Mouse (Mus musculus) hindbrain, embryonic 16.5 days (tissue): ENCODE measurements around the gene Bbx. TPM values are rescaled to one million over a fixed set of nuclear protein-coding genes. Genes with fewer than 3 reads are reported as not detected.
A peak's percentile ranks its signal among the peaks of the same experiment; 100 is the strongest.

Experiments used
- ATAC-seq: fragments of 200-750 bp; cut with Nextera tagmentation; 2 replicates; pipeline ENCODE4 v1.8.0; 2017; ENCODE audit warnings: moderate TSS enrichment, moderate library complexity
- H3K27ac ChIP-seq: fragments of 300-500 bp; sonication (generic); 2 replicates; pipeline ENCODE4 v1.5.1; 2014; ENCODE audit warnings: low read depth, mild to moderate bottlenecking, control low read depth, low read length, moderate library complexity
- H3K27me3 ChIP-seq: fragments of 300-500 bp; sonication (generic); replicated peaks from 2 replicates; pipeline ENCODE4 v1.6.1; 2014; ENCODE audit warnings: low read length; ENCODE audit not compliant: control insufficient read depth, insufficient read depth
- H3K36me3 ChIP-seq: fragments of 300-500 bp; sonication (generic); 2 replicates; pipeline ENCODE4 v1.6.1; 2014; ENCODE audit warnings: mild to moderate bottlenecking, low read length, moderate library complexity, mixed read lengths; ENCODE audit not compliant: control insufficient read depth, insufficient read depth
- H3K4me1 ChIP-seq: fragments of 300-500 bp; sonication (generic); 2 replicates; pipeline ENCODE4 v1.6.1; 2014; ENCODE audit warnings: low read depth, low read length; ENCODE audit not compliant: control insufficient read depth, insufficient read depth
- H3K4me2 ChIP-seq: fragments of 300-500 bp; sonication (generic); 2 replicates; pipeline ENCODE4 v1.6.1; 2014; ENCODE audit warnings: mild to moderate bottlenecking, low read length, control low read depth, moderate library complexity
- H3K4me3 ChIP-seq: fragments of 300-500 bp; sonication (generic); 2 replicates; pipeline ENCODE4 v1.5.1; 2014; ENCODE audit warnings: mild to moderate bottlenecking, low read length, control low read depth, moderate library complexity
- H3K9ac ChIP-seq: fragments of 300-500 bp; sonication (generic); 2 replicates; pipeline ENCODE4 v1.6.1; 2014; ENCODE audit warnings: low read depth, mild to moderate bottlenecking, control low read depth, low read length, moderate library complexity
- H3K9me3 ChIP-seq: fragments of 300-500 bp; sonication (generic); 2 replicates; pipeline ENCODE4 v1.6.1; 2014; ENCODE audit warnings: mild to moderate bottlenecking, low read length, moderate library complexity; ENCODE audit not compliant: control insufficient read depth
- WGBS: fragments of 180-500 bp; shearing (Covaris S2); extraction: QIAGEN DNeasy Blood & Tissue Kit; methylation state at CpG from one replicate; pipeline ENCODE4 v1.1.7; 2014; 5-methylcytosine and 5-hydroxymethylcytosine counted together
- polyA plus RNA-seq: library from polyadenylated mRNA; unstranded; fragments of >200 nt; fragmentation: Nextera tagmentation; extraction: Ambion mirVana; gene quantifications from 2 replicates; pipeline ENCODE4 v1.2.1, GENCODE M21; 2015

Bbx gene
- polyA plus RNA-seq, 1 experiment from 2014 or later = 20.3 TPM

DNA sequence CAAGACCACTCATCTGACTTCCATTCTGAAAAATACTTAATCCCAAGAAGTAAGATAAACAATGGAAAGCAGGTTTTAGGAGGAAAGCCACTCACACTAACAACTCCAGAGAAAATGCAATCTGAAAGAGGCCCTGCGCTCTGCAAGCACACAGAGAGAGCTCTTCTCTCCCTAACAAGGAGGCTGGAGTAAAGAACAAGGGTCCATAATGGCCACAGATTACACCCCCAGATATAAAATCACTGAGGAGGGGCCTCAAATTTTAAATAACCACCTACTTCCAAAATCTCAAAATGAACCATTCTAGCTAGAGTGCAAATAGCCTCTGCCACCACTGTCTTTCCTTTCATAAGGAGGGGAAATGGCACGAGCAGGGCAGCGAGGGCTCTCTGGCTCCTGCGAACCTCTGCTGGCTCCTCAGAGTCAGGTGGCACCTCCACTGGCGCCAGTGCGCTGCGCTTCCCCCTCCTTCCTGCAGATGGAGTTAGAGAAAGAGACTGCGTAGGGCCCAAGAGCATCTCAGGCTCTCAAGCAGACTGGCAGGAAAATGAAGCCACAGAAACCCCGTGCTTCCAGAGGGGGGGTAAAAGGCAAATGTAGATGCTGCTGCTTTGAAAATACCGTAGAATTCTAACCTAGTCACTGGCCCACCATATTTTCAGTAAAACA, 51.4 kb downstream of the Bbx start:
- no peaks in the 10 kb centered on the region for H3K36me3 ChIP-seq
- H3K9me3 ChIP-seq = no peaks in the 10 kb centered on the region
- H3K4me2 ChIP-seq = peak overlapping the region; percentile 57
- H3K4me3 ChIP-seq = peak overlapping the region; percentile 28
- peak; percentile 93 for ATAC-seq
- peaks cover 3% of the 10 kb centered on the region for H3K4me1 ChIP-seq
- H3K27ac ChIP-seq = no peak overlapping the region
- no peak overlapping the region for H3K9ac ChIP-seq
- H3K27me3 ChIP-seq = no peaks in the 10 kb centered on the region
- 16% methylated on average over 10 of the region's 10 CpGs for WGBS

- peak overlapping the region; percentile 57 for H3K4me2 ChIP-seq
- 35% methylated on average over 7 of the region's 7 CpGs for WGBS
- no peaks in the 10 kb centered on the region for H3K27me3 ChIP-seq
- no peak overlapping the region for H3K9ac ChIP-seq
- no peak overlapping the region for H3K27ac ChIP-seq
- no peak overlapping the region for H3K4me3 ChIP-seq
- H3K9me3 ChIP-seq = no peaks in the 10 kb centered on the region
- H3K4me1 ChIP-seq = peaks cover 3% of the 10 kb centered on the region
- ATAC-seq = no peak
- no peaks in the 10 kb centered on the region for H3K36me3 ChIP-seq
Observed at GRCm38 (mm10) chr16:50380232-50380631, 52.0 kb downstream of the Bbx start.

GRCm38 (mm10) chr16:50374611-50375010, 57.6 kb downstream of the Bbx start:
- Histone ChIP-seq H3K27ac (no peak overlapping the region), H3K4me1 (no peaks in the 10 kb centered on the region), H3K9me3 (no peaks in the 10 kb centered on the region), H3K36me3 (no peaks in the 10 kb centered on the region), H3K9ac (no peak overlapping the region), H3K27me3 (no peaks in the 10 kb centered on the region), H3K4me3 (no peak overlapping the region), H3K4me2 (no peak overlapping the region)
- ATAC-seq = no peak
- WGBS = 89% methylated on average over 3 of the region's 3 CpGs

- H3K4me3 ChIP-seq = no peak overlapping the region
- no peak overlapping the region for H3K4me2 ChIP-seq
- H3K9ac ChIP-seq = no peak overlapping the region
- H3K4me1 ChIP-seq = no peaks in the 10 kb centered on the region
- no peak for ATAC-seq
- H3K36me3 ChIP-seq = no peaks in the 10 kb centered on the region
- no peaks in the 10 kb centered on the region for H3K27me3 ChIP-seq
- no peak overlapping the region for H3K27ac ChIP-seq
- 23% methylated on average over 5 of the region's 5 CpGs for WGBS
- H3K9me3 ChIP-seq = no peaks in the 10 kb centered on the region
Observed at GRCm38 (mm10) chr16:50373685-50374084, 58.5 kb downstream of the Bbx start.

DNA sequence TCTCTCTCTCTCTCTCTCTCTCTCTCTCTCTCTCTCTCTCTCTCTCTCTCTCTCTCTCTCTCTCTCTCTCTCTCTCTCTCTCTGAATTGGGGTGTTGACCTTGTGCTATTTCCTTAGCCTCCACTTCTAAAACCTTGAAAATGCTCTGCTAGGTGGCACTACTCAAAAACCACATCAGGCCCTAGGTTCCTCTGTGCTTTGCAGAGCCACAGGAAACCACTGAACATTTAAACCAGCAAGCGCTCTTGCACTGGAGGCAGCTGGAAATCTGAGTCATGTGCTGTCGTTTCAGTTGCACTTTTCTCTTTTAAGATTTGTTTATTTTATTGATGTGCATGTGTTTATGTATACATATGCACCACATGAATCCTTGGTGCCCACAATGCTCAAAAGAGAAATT, 59.6 kb downstream of the Bbx start:
- no peak overlapping the region for H3K9ac ChIP-seq
- H3K9me3 ChIP-seq = no peaks in the 10 kb centered on the region
- ATAC-seq = no peak
- H3K27me3 ChIP-seq = no peaks in the 10 kb centered on the region
- no peak overlapping the region for H3K4me2 ChIP-seq
- H3K36me3 ChIP-seq = no peaks in the 10 kb centered on the region
- 57% methylated on average over 2 of the region's 2 CpGs for WGBS
- H3K27ac ChIP-seq = no peak overlapping the region
- no peaks in the 10 kb centered on the region for H3K4me1 ChIP-seq
- H3K4me3 ChIP-seq = no peak overlapping the region

GRCm38 (mm10) chr16:50371460-50371859, 60.7 kb downstream of the Bbx start:
- Histone ChIP-seq H3K36me3 (no peaks in the 10 kb centered on the region), H3K4me1 (no peaks in the 10 kb centered on the region), H3K4me3 (no peak overlapping the region), H3K4me2 (no peak overlapping the region), H3K9ac (no peak overlapping the region), H3K27me3 (no peaks in the 10 kb centered on the region), H3K9me3 (no peaks in the 10 kb centered on the region), H3K27ac (no peak overlapping the region)
- 0 out of 2 replicates have a peak, but pooled peaks have one; percentile 40 for ATAC-seq
- WGBS = 60% methylated on average over 3 of the region's 3 CpGs

DNA sequence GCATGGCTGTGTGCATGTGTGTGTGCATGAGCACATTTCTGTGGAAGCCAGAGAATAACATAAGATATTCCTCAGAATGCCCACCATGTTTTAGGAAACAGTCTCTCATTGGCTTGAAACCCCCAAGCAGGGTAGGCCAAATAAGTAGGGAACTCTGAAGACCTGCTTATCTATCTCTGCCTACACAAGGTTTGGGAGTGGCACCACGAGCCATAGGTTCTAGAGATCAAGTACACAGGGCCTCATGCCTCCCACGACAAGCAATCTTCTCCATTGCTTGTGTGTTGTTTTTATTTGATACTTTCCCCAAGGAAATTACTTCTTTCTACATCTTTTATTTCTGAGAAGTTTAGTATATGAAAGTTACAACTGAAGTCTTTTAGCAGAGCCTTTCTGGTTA, 61.8 kb downstream of the Bbx start:
- H3K27me3 ChIP-seq = no peaks in the 10 kb centered on the region
- no peaks in the 10 kb centered on the region for H3K4me1 ChIP-seq
- ATAC-seq = no peak
- H3K9ac ChIP-seq = no peak overlapping the region
- H3K27ac ChIP-seq = no peak overlapping the region
- no peaks in the 10 kb centered on the region for H3K9me3 ChIP-seq
- H3K4me3 ChIP-seq = no peak overlapping the region
- H3K4me2 ChIP-seq = no peak overlapping the region
- WGBS = 97% methylated on average over 2 of the region's 2 CpGs
- H3K36me3 ChIP-seq = no peaks in the 10 kb centered on the region

DNA sequence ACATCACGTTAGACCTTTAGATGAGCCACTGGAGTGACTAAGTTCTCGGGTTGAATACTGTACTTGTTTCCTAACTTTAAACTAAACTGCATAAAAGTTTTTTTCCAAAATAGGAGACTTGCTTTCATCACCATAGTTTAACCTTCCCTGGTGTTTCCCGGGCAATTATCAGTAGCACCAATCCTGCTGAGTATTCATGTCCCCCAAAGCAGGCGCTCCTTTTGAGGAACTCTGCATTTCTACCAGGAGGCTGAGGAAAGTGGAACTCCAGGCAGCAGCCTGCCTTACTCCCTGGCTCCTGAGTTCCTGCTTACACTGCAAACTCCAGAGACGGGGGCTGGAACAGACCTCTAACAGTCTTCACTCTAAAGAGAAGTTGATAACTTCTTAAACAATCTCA, 65.6 kb downstream of the Bbx start:
- Histone ChIP-seq H3K9me3 (no peaks in the 10 kb centered on the region), H3K4me1 (peaks cover 8% of the 10 kb centered on the region), H3K36me3 (no peaks in the 10 kb centered on the region), H3K4me2 (no peak overlapping the region), H3K27ac (no peak overlapping the region), H3K27me3 (no peaks in the 10 kb centered on the region), H3K9ac (no peak overlapping the region), H3K4me3 (no peak overlapping the region)
- ATAC-seq = no peak
- WGBS = 54% methylated on average over 5 of the region's 5 CpGs

DNA sequence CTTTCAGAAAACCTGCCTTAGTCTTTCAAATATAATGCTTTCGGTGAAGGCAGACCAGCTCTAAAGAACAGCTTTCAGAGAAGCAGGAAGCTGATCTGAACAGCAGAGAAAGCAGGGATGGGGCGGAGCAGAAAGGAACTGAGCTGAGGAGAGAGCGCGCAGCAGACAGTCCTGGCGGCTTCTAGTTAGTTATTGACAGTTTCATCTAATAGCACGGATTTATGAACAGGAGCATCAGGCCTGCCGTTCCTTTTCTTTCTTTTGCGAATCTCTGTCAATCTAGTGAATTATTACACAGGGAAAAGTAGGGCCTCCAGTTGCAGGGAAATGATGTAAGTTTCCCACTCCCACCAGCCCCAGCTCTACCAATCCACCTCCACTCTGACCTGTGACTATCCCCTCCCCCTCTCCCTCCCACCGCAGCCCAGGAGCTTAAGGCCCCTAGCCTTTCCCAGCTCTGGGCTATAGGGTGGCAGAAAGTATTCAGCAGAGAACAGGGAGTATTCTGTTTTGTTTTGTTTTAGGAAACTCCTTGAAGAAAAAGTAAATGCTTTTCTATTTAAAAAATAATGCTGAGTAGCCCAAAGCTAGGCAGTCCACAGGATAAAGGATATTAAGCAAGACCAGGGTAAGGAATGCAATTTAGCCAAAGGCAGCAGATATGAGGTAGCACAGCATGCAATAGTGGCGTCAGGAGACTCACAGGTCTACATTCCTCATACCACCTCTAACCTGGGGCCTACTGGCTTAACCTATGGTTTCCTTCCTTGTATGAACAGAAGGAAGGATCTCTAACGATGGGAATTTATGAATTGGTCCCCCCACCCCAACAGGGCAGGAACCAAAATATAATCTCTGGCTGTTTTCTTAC, 67.8 kb downstream of the Bbx start:
- ATAC-seq = peak; percentile 97
- H3K9ac ChIP-seq = peak overlapping the region; percentile 51
- H3K4me3 ChIP-seq = peak overlapping the region; percentile 45
- H3K36me3 ChIP-seq = no peaks in the 10 kb centered on the region
- no peaks in the 10 kb centered on the region for H3K9me3 ChIP-seq
- peak overlapping the region; percentile 72 for H3K27ac ChIP-seq
- peaks cover 8% of the 10 kb centered on the region for H3K4me1 ChIP-seq
- peak overlapping the region; percentile 53 for H3K4me2 ChIP-seq
- H3K27me3 ChIP-seq = no peaks in the 10 kb centered on the region
- 14% methylated on average over 11 of the region's 11 CpGs for WGBS
